Mouse (Mus musculus) embryonic fibroblast, embryonic 13.5 days (primary cell): ENCODE data around the gene Cdhr2.

Experiments used
- CTCF ChIP-seq: IDR thresholded peaks from 2 replicates; pipeline ENCODE4 v1.5.1; 2011; ENCODE audit warnings: mild to moderate bottlenecking, control low read depth, low read length, moderate library complexity, borderline replicate concordance; ENCODE audit not compliant: insufficient read depth
- POLR2A ChIP-seq: IDR thresholded peaks from 2 replicates; pipeline ENCODE4 v1.6.1; 2011; ENCODE audit warnings: low read depth, mild to moderate bottlenecking, control low read depth, low read length, moderate library complexity

GRCm38 (mm10) chr13:54714996-54715395, 13.7 kb downstream of the Cdhr2 start:
- TF ChIP-seq CTCF (no peak), POLR2A (no peak)
